Mouse (Mus musculus) stomach, postnatal 0 days (tissue): Measurements from ENCODE around the gene Glrx3.

Experiments used
- CTCF ChIP-seq: IDR thresholded peaks from 2 replicates; pipeline ENCODE4 v1.5.1; 2016; ENCODE audit warnings: antibody characterized with exemption, low read depth, mild to moderate bottlenecking, moderate library complexity
- EP300 ChIP-seq: optimal IDR thresholded peaks from 2 replicates; pipeline ENCODE3; 2016; ENCODE audit warnings: antibody characterized with exemption

DNA sequence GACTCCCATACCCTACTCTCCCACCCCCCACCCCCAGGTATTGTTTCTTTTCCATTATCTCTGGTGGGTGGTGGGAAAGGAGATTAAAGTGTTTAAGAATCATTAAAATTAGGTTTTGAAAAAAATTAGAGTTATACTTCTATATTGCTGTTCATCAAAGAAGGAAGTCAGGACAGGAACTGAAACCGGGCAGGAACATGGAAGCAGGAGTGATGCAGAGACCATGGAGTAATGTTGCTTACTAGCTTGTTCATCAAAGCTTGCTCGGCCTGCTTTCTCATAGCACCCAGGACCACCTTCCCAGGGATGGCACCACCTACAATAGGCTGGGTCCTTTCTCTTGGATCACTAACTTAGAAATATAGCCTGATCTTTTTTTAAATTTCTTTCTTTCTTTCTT lies 16.9 kb upstream of the Glrx3 start:
- TF ChIP-seq EP300, result no peak
- no peak for TF ChIP-seq CTCF
